Mouse (Mus musculus) neural tube, embryonic 11.5 days (tissue): Measurements from ENCODE around the gene Trex1. TPM values are rescaled to one million over a fixed set of nuclear protein-coding genes. Genes with fewer than 3 reads are reported as not detected.

Experiments used
- ATAC-seq: fragments of 200-750 bp; cut with Nextera tagmentation; 2 replicates; pipeline ENCODE4 v1.8.0; 2017; ENCODE audit warnings: moderate number of reproducible peaks, mild to moderate bottlenecking, moderate TSS enrichment, moderate library complexity; ENCODE audit not compliant: insufficient read depth, low FRiP score, low TSS enrichment
- DNase-seq: peaks from one replicate; pipeline ENCODE4 v3.0.0-alpha.2; 2015; ENCODE audit warnings: low spot score
- H3K27ac ChIP-seq: fragments of 300-500 bp; sonication (generic); 2 replicates; pipeline ENCODE4 v1.5.1; 2014; ENCODE audit warnings: low read depth, mild to moderate bottlenecking, low read length
- H3K27me3 ChIP-seq: fragments of 300-500 bp; sonication (generic); 2 replicates; pipeline ENCODE4 v1.6.1; 2014; ENCODE audit warnings: mild to moderate bottlenecking, low read length, mixed read lengths; ENCODE audit not compliant: control insufficient read depth, insufficient read depth
- H3K36me3 ChIP-seq: fragments of 300-500 bp; sonication (generic); 2 replicates; pipeline ENCODE4 v1.6.1; 2014; ENCODE audit warnings: mild to moderate bottlenecking, low read length, moderate library complexity, mixed read lengths; ENCODE audit not compliant: control insufficient read depth, insufficient read depth
- H3K4me1 ChIP-seq: fragments of 300-500 bp; sonication (generic); 2 replicates; pipeline ENCODE4 v1.6.1; 2014; ENCODE audit warnings: low read length, mixed read lengths; ENCODE audit not compliant: control insufficient read depth, insufficient read depth
- H3K4me2 ChIP-seq: fragments of 300-500 bp; sonication (generic); 2 replicates; pipeline ENCODE4 v1.6.1; 2014; ENCODE audit warnings: low read depth, mild to moderate bottlenecking, moderate library complexity
- H3K4me3 ChIP-seq: fragments of 300-500 bp; sonication (generic); 2 replicates; pipeline ENCODE4 v1.5.1; 2014; ENCODE audit warnings: low read depth, low read length
- H3K9ac ChIP-seq: fragments of 300-500 bp; sonication (generic); 2 replicates; pipeline ENCODE4 v1.6.1; 2014; ENCODE audit warnings: mild to moderate bottlenecking, low read length
- H3K9me3 ChIP-seq: fragments of 300-500 bp; sonication (generic); 2 replicates; pipeline ENCODE4 v1.6.1; 2016; ENCODE audit warnings: low read length; ENCODE audit not compliant: control insufficient read depth
- WGBS: fragments of 180-500 bp; shearing (Covaris S2); extraction: QIAGEN DNeasy Blood & Tissue Kit; methylation state at CpG from one replicate; pipeline ENCODE4 v1.1.7; 2014; 5-methylcytosine and 5-hydroxymethylcytosine counted together
- polyA plus RNA-seq: library from polyadenylated mRNA; unstranded; fragments of >200 nt; fragmentation: Nextera tagmentation; extraction: Ambion mirVana; gene quantifications from 2 replicates; pipeline ENCODE4 v1.2.1, GENCODE M21; 2014

Gene Trex1
- polyA plus RNA-seq, 1 experiment from 2014 or later = 7.8 TPM

- no peak for ATAC-seq
- no peaks in the 10 kb centered on the region for H3K27me3 ChIP-seq
- no peaks in the 10 kb centered on the region for H3K4me1 ChIP-seq
- no peak overlapping the region for H3K4me2 ChIP-seq
- DNase-seq = no peak
- no peak overlapping the region for H3K9ac ChIP-seq
- no peak overlapping the region for H3K4me3 ChIP-seq
- H3K27ac ChIP-seq = no peak overlapping the region
- H3K9me3 ChIP-seq = no peaks in the 10 kb centered on the region
- H3K36me3 ChIP-seq = no peaks in the 10 kb centered on the region; the same call in 1 of the 2 replicates
- 92% methylated on average over 17 of the region's 17 CpGs for WGBS
Observed at GRCm38 (mm10) chr9:109022866-109023685, 36.5 kb downstream of the Trex1 start.

GRCm38 (mm10) chr9:109021428-109021827 lies 38.1 kb downstream of the Trex1 start:
- H3K36me3 ChIP-seq = no peaks in the 10 kb centered on the region; the same call in 1 of the 2 replicates
- no peaks in the 10 kb centered on the region for H3K4me1 ChIP-seq
- H3K4me2 ChIP-seq = no peak overlapping the region
- no peak overlapping the region for H3K27ac ChIP-seq
- H3K4me3 ChIP-seq = no peak overlapping the region
- ATAC-seq = no peak
- H3K27me3 ChIP-seq = no peaks in the 10 kb centered on the region
- no peaks in the 10 kb centered on the region for H3K9me3 ChIP-seq
- no peak for DNase-seq
- 88% methylated on average over 4 of the region's 4 CpGs for WGBS
- no peak overlapping the region for H3K9ac ChIP-seq

GRCm38 (mm10) chr9:109016973-109017604 lies 42.4 kb downstream of the Trex1 start:
- ATAC-seq (no peak), DNase-seq (no peak)
- Histone ChIP-seq H3K27ac (no peak overlapping the region), H3K4me3 (no peak overlapping the region), H3K4me1 (no peaks in the 10 kb centered on the region), H3K36me3 (no peaks in the 10 kb centered on the region), H3K9me3 (no peaks in the 10 kb centered on the region), H3K27me3 (no peaks in the 10 kb centered on the region), H3K4me2 (no peak overlapping the region), H3K9ac (no peak overlapping the region)
- WGBS = 51% methylated on average over 11 of the region's 11 CpGs

GRCm38 (mm10) chr9:109015397-109015796 lies 44.1 kb downstream of the Trex1 start:
- H3K4me1 ChIP-seq = no peaks in the 10 kb centered on the region
- H3K4me2 ChIP-seq = no peak overlapping the region
- no peak for DNase-seq
- H3K9me3 ChIP-seq = no peaks in the 10 kb centered on the region
- H3K4me3 ChIP-seq = no peak overlapping the region
- no peaks in the 10 kb centered on the region for H3K36me3 ChIP-seq
- ATAC-seq = no peak
- no peak overlapping the region for H3K9ac ChIP-seq
- WGBS = 70% methylated on average over 8 of the region's 8 CpGs
- no peak overlapping the region for H3K27ac ChIP-seq
- H3K27me3 ChIP-seq = no peaks in the 10 kb centered on the region

GRCm38 (mm10) chr9:109010316-109010690 lies 49.2 kb downstream of the Trex1 start:
- Histone ChIP-seq H3K27me3 (no peaks in the 10 kb centered on the region), H3K4me1 (no peaks in the 10 kb centered on the region), H3K4me3 (no peak overlapping the region), H3K36me3 (0 out of 2 replicates have a peak, but pooled peaks cover 2% of the 10 kb centered on the region), H3K9ac (no peak overlapping the region), H3K9me3 (no peaks in the 10 kb centered on the region), H3K4me2 (no peak overlapping the region), H3K27ac (no peak overlapping the region)
- DNase-seq (no peak), ATAC-seq (no peak)
- WGBS = 88% methylated on average over 14 of the region's 14 CpGs

- Histone ChIP-seq H3K4me1 (no peaks in the 10 kb centered on the region), H3K9me3 (no peaks in the 10 kb centered on the region), H3K27ac (no peak overlapping the region), H3K9ac (no peak overlapping the region), H3K27me3 (no peaks in the 10 kb centered on the region), H3K4me3 (no peak overlapping the region), H3K4me2 (no peak overlapping the region), H3K36me3 (0 out of 2 replicates have a peak, but pooled peaks cover 2% of the 10 kb centered on the region)
- no peak for DNase-seq
- 58% methylated on average over 17 of the region's 17 CpGs for WGBS
- ATAC-seq = no peak
Observed at GRCm38 (mm10) chr9:109009636-109010315, 49.8 kb downstream of the Trex1 start.

- H3K9ac ChIP-seq = no peak overlapping the region
- no peaks in the 10 kb centered on the region for H3K9me3 ChIP-seq
- 78% methylated on average over 10 of the region's 10 CpGs for WGBS
- H3K4me3 ChIP-seq = no peak overlapping the region
- no peak for ATAC-seq
- H3K27ac ChIP-seq = no peak overlapping the region
- no peak overlapping the region for H3K4me2 ChIP-seq
- no peak for DNase-seq
- no peaks in the 10 kb centered on the region for H3K4me1 ChIP-seq
- 0 out of 2 replicates have a peak, but pooled peaks cover 2% of the 10 kb centered on the region for H3K36me3 ChIP-seq
- no peaks in the 10 kb centered on the region for H3K27me3 ChIP-seq
Observed at GRCm38 (mm10) chr9:109008994-109009635, 50.4 kb downstream of the Trex1 start.

- Histone ChIP-seq H3K27ac (no peak overlapping the region), H3K4me1 (no peaks in the 10 kb centered on the region), H3K9me3 (no peaks in the 10 kb centered on the region), H3K36me3 (0 out of 2 replicates have a peak, but pooled peaks cover 2% of the 10 kb centered on the region), H3K4me3 (no peak overlapping the region), H3K4me2 (no peak overlapping the region), H3K27me3 (no peaks in the 10 kb centered on the region), H3K9ac (no peak overlapping the region; the same call in 1 of the 2 replicates)
- DNase-seq = no peak
- WGBS = 81% methylated on average over 9 of the region's 9 CpGs
- ATAC-seq = no peak
Observed at GRCm38 (mm10) chr9:109008081-109008480, 51.5 kb downstream of the Trex1 start.
